Mouse (Mus musculus): ENCODE results near the gene Pramel4. TPM values are rescaled to one million over a fixed set of nuclear protein-coding genes. Genes with fewer than 3 reads are reported as not detected.
"Not testable (repeated sequence)": the region's sequence is repeated elsewhere in the genome, so short reads cannot be mapped to it uniquely, and the experiment has no call there.

Gene Pramel4
- total RNA-seq (2021): not detected
- not detected in 2 replicates for polyA plus RNA-seq (2012; rRNA removed)
- long read RNA-seq: 0 reads

GRCm38 (mm10) chr4:144058826-144059225, at the start of gene Pramel4:
TSS of gene Pramel4 (plus strand) at chr4:144059126.
- not testable (repeated sequence) for DNase-seq

GRCm38 (mm10) chr4:144106174-144106573, 47.2 kb downstream of the Pramel4 start, which contains the start of gene Gm13102:
TSS of gene Gm13102 (plus strand) at chr4:144106474.
- DNase-seq: not testable (repeated sequence)

Other genes starting within 250 kb of the Pramel4 start
- gene Gm13084, start 243.0 kb upstream of the Pramel4 start, total RNA-seq (2021): not detected
- gene Gm13084, start 243.0 kb upstream of the Pramel4 start, polyA plus RNA-seq (2012; rRNA removed): not detected in 2 replicates
- gene Gm13103, start 212.6 kb upstream of the Pramel4 start, total RNA-seq (2021): not detected
- gene Gm13103, start 212.6 kb upstream of the Pramel4 start, polyA plus RNA-seq (2012; rRNA removed): not detected in 2 replicates
- gene Pramef6, start 158.7 kb upstream of the Pramel4 start, total RNA-seq (2021): not detected
- not detected in 2 replicates for gene Pramef6, start 158.7 kb upstream of the Pramel4 start, polyA plus RNA-seq (2012; rRNA removed)
- gene Pramef25, start 108.1 kb upstream of the Pramel4 start, total RNA-seq (2021): not detected
- not detected in 2 replicates for gene Pramef25, start 108.1 kb upstream of the Pramel4 start, polyA plus RNA-seq (2012; rRNA removed)
- not detected for gene Gm13101, start 92.2 kb upstream of the Pramel4 start, total RNA-seq (2021)
- gene Gm13101, start 92.2 kb upstream of the Pramel4 start, polyA plus RNA-seq (2012; rRNA removed): not detected in 2 replicates
- gene Pramef17, start 64.8 kb upstream of the Pramel4 start, total RNA-seq (2021): not detected
- not detected in 2 replicates for gene Pramef17, start 64.8 kb upstream of the Pramel4 start, polyA plus RNA-seq (2012; rRNA removed)
- not detected for gene Gm13102, start 47.3 kb downstream of the Pramel4 start, total RNA-seq (2021)
- not detected in 2 replicates for gene Gm13102, start 47.3 kb downstream of the Pramel4 start, polyA plus RNA-seq (2012; rRNA removed)
- not detected for gene Oog3, start 103.5 kb downstream of the Pramel4 start, total RNA-seq (2021)
- gene Oog3, start 103.5 kb downstream of the Pramel4 start, polyA plus RNA-seq (2012; rRNA removed): not detected in 2 replicates
- gene Oog2, start 131.6 kb downstream of the Pramel4 start, total RNA-seq (2021): not detected
- not detected in 2 replicates for gene Oog2, start 131.6 kb downstream of the Pramel4 start, polyA plus RNA-seq (2012; rRNA removed)
- gene C87977, start 154.2 kb downstream of the Pramel4 start, total RNA-seq (2021): not detected
- gene C87977, start 154.2 kb downstream of the Pramel4 start, polyA plus RNA-seq (2012; rRNA removed): not detected in 2 replicates
- gene Pramel5, start 221.4 kb downstream of the Pramel4 start, total RNA-seq (2021): not detected
- gene Pramel5, start 221.4 kb downstream of the Pramel4 start, polyA plus RNA-seq (2012; rRNA removed): not detected in 2 replicates